Comparison of ENCODE assay signal across 13 mouse cellular contexts in the genomic region with DNA sequence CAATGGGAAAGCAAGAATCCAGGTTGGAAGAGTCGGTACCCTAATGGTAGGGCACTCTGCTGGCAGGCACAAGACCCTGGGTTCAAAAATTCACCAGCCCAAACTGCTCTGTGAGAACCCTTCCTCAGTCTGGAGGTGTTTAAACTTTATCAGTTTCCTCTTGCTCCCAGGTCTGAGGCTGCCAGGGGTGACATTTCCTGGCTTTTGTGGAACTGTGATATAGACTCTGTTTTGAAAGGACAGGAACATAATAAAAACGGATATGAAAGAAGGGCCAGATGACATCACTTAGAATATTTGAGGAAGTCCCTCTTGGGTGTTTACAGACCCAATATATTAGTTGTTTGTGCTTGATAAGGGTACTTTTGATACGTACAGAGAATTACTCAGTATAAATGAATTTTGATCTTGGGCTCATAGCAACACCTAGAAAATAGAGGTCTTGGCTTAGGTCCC. TPM values are rescaled to one million over a fixed set of nuclear protein-coding genes. Genes with fewer than 3 reads are reported as not detected.
A peak's percentile ranks its signal among the peaks of the same experiment; 100 is the strongest.
DNase-seq lines count a peak whose midpoint lies in the region; ATAC-seq and TF ChIP-seq lines count a peak whose summit lies in the region.
"Had no signal": no experiment of that assay in that cellular context is flagged by ENCODE, and none has a peak within 500 bp of the region (broad histone marks: within the 10 kb centered on the region; RNA-seq: fewer than 3 reads in every experiment).

No protein-coding gene starts in this region.

- peaks cover 7% of the 10 kb centered on the region for H3K79me2 ChIP-seq in heart, adult 2 months (replicated peaks; ENCODE audit: control insufficient read depth, insufficient read depth, low read length)
- H3K79me2 ChIP-seq in liver, adult 2 months (ENCODE audit: control insufficient read depth, insufficient read depth, low read length), result peaks cover 3% of the 10 kb centered on the region; the same call in 1 of the 2 replicates

- no peak for TF ChIP-seq EP300 in heart, adult 2 months (IDR thresholded peaks at IDR 0.05; ENCODE audit: insufficient read depth, low read depth, low read length)

- no peak for TF ChIP-seq CTCF in heart, adult 2 months (IDR thresholded peaks at IDR 0.05)
- TF ChIP-seq CTCF in liver, adult 2 months (IDR thresholded peaks at IDR 0.05; ENCODE audit: low read depth, low read length), result no peak

- no peak for DNase-seq in heart, adult 2 months
- DNase-seq in heart, postnatal 36 days, result no peak
- peak; percentile 39 for DNase-seq in liver, adult 2 months (ENCODE audit: extremely low read depth, low read depth, low spot score)
- no peak for DNase-seq in liver
- DNase-seq in right cerebral cortex, postnatal 10 days (ENCODE audit: low spot score in 2 of 2), result no peak
- no peak for DNase-seq in adrenal gland, postnatal 36 days
- DNase-seq: B cell, adult 2 months; cerebellum, adult 2 months; lung, postnatal 4 days had no signal

- H3K27me3 ChIP-seq in heart, adult 2 months (ENCODE audit: control insufficient read depth, insufficient read depth, low read length), result no peaks in the 10 kb centered on the region
- no peaks in the 10 kb centered on the region for H3K27me3 ChIP-seq in liver, adult 2 months (ENCODE audit: control insufficient read depth, insufficient read depth, low read length)
- H3K27me3 ChIP-seq: embryonic facial prominence, embryonic 15.5 days; midbrain, embryonic 15.5 days had no signal

- H3K9ac ChIP-seq in heart, adult 2 months (ENCODE audit: low read depth, low read length), result no peak overlapping the region
- H3K9ac ChIP-seq in liver, adult 2 months (ENCODE audit: low read depth, low read length), result no peak overlapping the region
- H3K9ac ChIP-seq: embryonic facial prominence, embryonic 15.5 days; midbrain, embryonic 15.5 days had no signal

- intact Hi-C loops in heart, adult 2 months (cut with DNase I), result loop anchor here (2.0 kb wide), 2 partner anchors 18 to 26 kb away; no protein-coding TSS in a partner anchor
- intact Hi-C loops in heart, postnatal 36 days (cut with DNase I), result no loop called here

- peaks cover 44% of the 10 kb centered on the region for H3K4me1 ChIP-seq in heart, adult 2 months (ENCODE audit: control insufficient read depth, insufficient read depth, low read length)
- peaks cover 13% of the 10 kb centered on the region; the same call in 1 of the 2 replicates for H3K4me1 ChIP-seq in liver, adult 2 months (ENCODE audit: control insufficient read depth, insufficient read depth, low read length)
- H3K4me1 ChIP-seq: midbrain, embryonic 15.5 days had no signal

- peak overlapping the region; percentile 77 for H3K27ac ChIP-seq in heart, adult 2 months
- 0 out of 2 replicates have a peak overlapping the region, but pooled peaks have one; percentile 4 for H3K27ac ChIP-seq in liver, adult 2 months (replicated peaks; ENCODE audit: insufficient read depth, low read depth, low read length)
- H3K27ac ChIP-seq: embryonic facial prominence, embryonic 15.5 days; midbrain, embryonic 15.5 days had no signal

- ATAC-seq in common myeloid progenitor, adult 5-6 weeks (replicated peaks; ENCODE audit: low read depth, poor library complexity, severe bottlenecking), result peak; percentile 78
- ATAC-seq in megakaryocyte, adult 5-6 weeks (ENCODE audit: poor library complexity, severe bottlenecking), result peak; percentile 86
- ATAC-seq: midbrain, embryonic 15.5 days had no signal

- 20% methylated on average over 3 of the region's 3 CpGs for WGBS in heart, adult 2 months
- 44% methylated on average over 3 of the region's 3 CpGs for WGBS in liver, adult 2 months

- H3K4me3 ChIP-seq in heart, adult 2 months, result no peak overlapping the region
- no peak overlapping the region for H3K4me3 ChIP-seq in liver, adult 2 months (ENCODE audit: insufficient read depth, low read depth, low read length)
- H3K4me3 ChIP-seq: embryonic facial prominence, embryonic 15.5 days; midbrain, embryonic 15.5 days had no signal

- peaks cover 8% of the 10 kb centered on the region for H3K36me3 ChIP-seq in heart, adult 2 months (ENCODE audit: control insufficient read depth, insufficient read depth, low read length)
- no peaks in the 10 kb centered on the region for H3K36me3 ChIP-seq in liver, adult 2 months (ENCODE audit: control insufficient read depth, insufficient read depth, low read length)
- H3K36me3 ChIP-seq: embryonic facial prominence, embryonic 15.5 days; midbrain, embryonic 15.5 days had no signal

- no peak for TF ChIP-seq POLR2A in heart, adult 2 months (IDR thresholded peaks at IDR 0.05; ENCODE audit: insufficient read depth, low read depth, low read length)
- no peak for TF ChIP-seq POLR2A in liver, adult 2 months (IDR thresholded peaks at IDR 0.05; ENCODE audit: extremely low read depth, insufficient read depth, low read length)

RNA-seq across cellular contexts. Expression of gene Col4a1, which starts 28.5 kb away (rescaled TPM):
- total RNA-seq in heart, adult 2 months (2021), result 100 to 1,000 TPM; 221 to 311 TPM
- polyA plus RNA-seq in heart, adult 2 months (2012; rRNA removed), result 258 and 384 TPM in 2 replicates
- 100 to 1,000 TPM; 371 to 526 TPM for total RNA-seq in heart, postnatal 36 days (2021)
- total RNA-seq in liver, adult 2 months (2014; rRNA removed), result 25.7 and 28.3 TPM in 2 replicates
- polyA plus RNA-seq in liver, adult 2 months (2012; rRNA removed), result 21.8 and 29.1 TPM in 2 replicates
- total RNA-seq in common myeloid progenitor, adult 5-6 weeks (2017), result 2.4 and 3.6 TPM in 2 replicates
- 0.30 and 1.3 TPM in 2 replicates for total RNA-seq in megakaryocyte, adult 5-6 weeks (2015)
- 0.04 and 1.1 TPM in 2 replicates for total RNA-seq in megakaryocyte, adult 5-6 weeks (2017)
- total RNA-seq in adrenal gland, postnatal 36 days (2021), result 100 to 1,000 TPM; 359 to 687 TPM

RNA-seq across cellular contexts. Expression of gene Col4a2, which starts 28.5 kb away (rescaled TPM):
- 100 to 1,000 TPM; 139 to 172 TPM for total RNA-seq in heart, adult 2 months (2021)
- polyA plus RNA-seq in heart, adult 2 months (2012; rRNA removed), result 104 and 139 TPM in 2 replicates
- 100 to 1,000 TPM; 228 to 282 TPM for total RNA-seq in heart, postnatal 36 days (2021)
- total RNA-seq in liver, adult 2 months (2014; rRNA removed), result 7.7 and 10.9 TPM in 2 replicates
- polyA plus RNA-seq in liver, adult 2 months (2012; rRNA removed), result 6.1 and 8.0 TPM in 2 replicates
- 0.34 and 2.3 TPM in 2 replicates for total RNA-seq in common myeloid progenitor, adult 5-6 weeks (2017)
- total RNA-seq in megakaryocyte, adult 5-6 weeks (2015), result 0.02 and 0.07 TPM in 2 replicates
- total RNA-seq in megakaryocyte, adult 5-6 weeks (2017), result 0.15 and 0.73 TPM in 2 replicates
- total RNA-seq in adrenal gland, postnatal 36 days (2021), result 100 to 1,000 TPM; 182 to 302 TPM

Comparison
In these comparisons a context has a peak if more than half of its experiments do, and no peak if none do; other contexts are left out.
1. RNA of gene Col4a2, which starts 28.5 kb away (total RNA-seq): 182 to 302 TPM in adrenal gland, postnatal 36 days, 228 to 282 TPM in heart, postnatal 36 days and 139 to 172 TPM in heart, adult 2 months; 7.7 to 10.9 TPM in liver, adult 2 months, 0.34 to 2.3 TPM in common myeloid progenitor, adult 5-6 weeks and 0.02 to 0.73 TPM in megakaryocyte, adult 5-6 weeks; every median in the first group is over 10 times any median in the second.